Mouse (Mus musculus): ENCODE data around the gene Lypd6b. TPM values are rescaled to one million over a fixed set of nuclear protein-coding genes. Genes with fewer than 3 reads are reported as not detected.

The Lypd6b gene
- polyA plus RNA-seq, 1 experiment from 2014 or later, result 8.5 TPM

GRCm38 (mm10) chr2:49851977-49852376 is 64.5 kb downstream of the Lypd6b start:
- Histone ChIP-seq H3K4me3 (no peak overlapping the region), H3K27me3 (no peaks in the 10 kb centered on the region), H3K4me2 (no peak overlapping the region), H3K4me1 (no peaks in the 10 kb centered on the region), H3K9me3 (no peaks in the 10 kb centered on the region), H3K27ac (no peak overlapping the region), H3K9ac (no peak overlapping the region), H3K36me3 (no peaks in the 10 kb centered on the region)
- no peak for ATAC-seq (ENCODE audit: insufficient number of reproducible peaks, insufficient read depth, low FRiP score, low TSS enrichment, low read depth)

DNA sequence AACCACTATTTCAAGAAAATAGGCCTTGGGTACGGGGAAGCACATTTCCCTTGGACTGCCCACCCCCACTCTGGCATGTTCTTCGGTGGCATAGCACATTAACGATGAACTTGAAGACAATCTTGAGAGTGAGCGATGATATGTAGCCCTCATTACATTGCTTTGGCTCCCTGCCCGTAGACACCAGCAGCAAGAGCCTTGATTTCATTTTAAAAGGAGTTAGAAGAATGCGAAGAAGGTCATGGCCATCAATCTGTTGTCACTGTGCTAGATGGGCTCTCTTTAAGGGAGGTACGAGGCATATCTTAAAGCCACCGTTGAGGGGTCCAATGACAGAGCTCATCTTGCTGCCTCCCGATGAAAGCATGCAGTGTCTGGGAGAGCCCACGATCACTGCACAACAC is 68.7 kb downstream of the Lypd6b start:
- H3K9me3 ChIP-seq, result no peaks in the 10 kb centered on the region
- no peak overlapping the region for H3K27ac ChIP-seq
- no peaks in the 10 kb centered on the region for H3K36me3 ChIP-seq
- no peak overlapping the region for H3K4me2 ChIP-seq
- H3K9ac ChIP-seq, result no peak overlapping the region
- ATAC-seq (ENCODE audit: insufficient number of reproducible peaks, insufficient read depth, low FRiP score, low TSS enrichment, low read depth), result no peak
- H3K4me1 ChIP-seq, result no peaks in the 10 kb centered on the region
- H3K4me3 ChIP-seq, result no peak overlapping the region
- WGBS, result 77% methylated on average over 10 of the region's 10 CpGs
- no peaks in the 10 kb centered on the region for H3K27me3 ChIP-seq

- 76% methylated on average over 5 of the region's 5 CpGs for WGBS
- Histone ChIP-seq H3K4me1 (no peaks in the 10 kb centered on the region), H3K4me3 (no peak overlapping the region), H3K36me3 (no peaks in the 10 kb centered on the region), H3K4me2 (no peak overlapping the region), H3K27me3 (no peaks in the 10 kb centered on the region), H3K27ac (no peak overlapping the region), H3K9ac (no peak overlapping the region), H3K9me3 (no peaks in the 10 kb centered on the region)
- ATAC-seq (ENCODE audit: insufficient number of reproducible peaks, insufficient read depth, low FRiP score, low TSS enrichment, low read depth), result no peak
Measured at GRCm38 (mm10) chr2:49856584-49856983, 69.1 kb downstream of the Lypd6b start.

DNA sequence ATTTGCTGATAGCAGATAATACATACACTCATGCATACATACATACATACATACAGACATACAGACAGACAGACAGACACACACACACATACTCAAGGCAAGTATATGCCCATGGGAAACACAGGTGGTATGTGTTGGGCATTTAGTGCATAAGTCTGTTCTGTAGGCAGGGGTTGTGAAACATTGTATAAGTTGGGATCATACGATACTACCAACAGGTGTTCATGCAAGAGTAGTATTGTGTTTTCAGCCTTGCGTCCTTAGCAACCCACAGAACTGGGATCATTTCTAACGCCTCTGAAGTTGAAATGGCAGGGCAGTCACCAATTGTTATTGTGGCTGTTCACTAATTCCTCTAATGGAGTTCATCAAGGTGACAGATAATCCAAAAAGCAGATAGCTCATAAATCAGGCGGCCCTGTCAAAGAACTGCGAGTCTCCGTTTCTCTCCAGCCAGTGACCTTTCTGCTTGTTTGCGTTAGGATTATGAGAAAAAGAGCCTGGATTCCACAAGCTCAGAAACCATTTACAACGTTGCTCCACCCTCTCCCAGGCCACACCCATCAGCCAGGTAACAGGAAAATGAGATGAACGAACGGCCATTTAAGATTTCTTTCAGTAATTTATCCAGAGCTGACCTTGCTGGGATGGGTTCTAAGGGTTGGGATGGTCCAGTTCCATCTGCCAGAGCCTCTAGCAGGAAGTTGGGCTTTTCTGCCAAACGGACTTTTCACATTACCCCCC is 72.9 kb downstream of the Lypd6b start:
- H3K9ac ChIP-seq, result no peak overlapping the region
- no peak overlapping the region for H3K4me3 ChIP-seq
- H3K4me1 ChIP-seq, result no peaks in the 10 kb centered on the region
- no peak; the same call in 1 of the 2 replicates for ATAC-seq (ENCODE audit: insufficient number of reproducible peaks, insufficient read depth, low FRiP score, low TSS enrichment, low read depth)
- WGBS, result 51% methylated on average over 11 of the region's 11 CpGs
- H3K36me3 ChIP-seq, result no peaks in the 10 kb centered on the region
- H3K4me2 ChIP-seq, result no peak overlapping the region; the same call in 1 of the 2 replicates
- no peaks in the 10 kb centered on the region for H3K9me3 ChIP-seq
- no peak overlapping the region for H3K27ac ChIP-seq
- H3K27me3 ChIP-seq, result no peaks in the 10 kb centered on the region

GRCm38 (mm10) chr2:49860969-49861592 is 73.6 kb downstream of the Lypd6b start:
- ATAC-seq (ENCODE audit: insufficient number of reproducible peaks, insufficient read depth, low FRiP score, low TSS enrichment, low read depth), result no peak
- WGBS, result 29% methylated on average over 10 of the region's 12 CpGs

GRCm38 (mm10) chr2:49861658-49862057 is 74.2 kb downstream of the Lypd6b start:
- WGBS, result 71% methylated on average over 8 of the region's 8 CpGs
- no peaks in the 10 kb centered on the region for H3K27me3 ChIP-seq
- ATAC-seq (ENCODE audit: insufficient number of reproducible peaks, insufficient read depth, low FRiP score, low TSS enrichment, low read depth), result no peak
- H3K27ac ChIP-seq, result no peak overlapping the region
- H3K36me3 ChIP-seq, result no peaks in the 10 kb centered on the region
- H3K4me1 ChIP-seq, result no peaks in the 10 kb centered on the region
- no peaks in the 10 kb centered on the region for H3K9me3 ChIP-seq
- H3K9ac ChIP-seq, result no peak overlapping the region
- H3K4me3 ChIP-seq, result no peak overlapping the region
- no peak overlapping the region for H3K4me2 ChIP-seq

More at GRCm38 (mm10) chr2:49860969-49861592, 73.6 kb downstream of the Lypd6b start:
- Histone ChIP-seq H3K36me3 (no peaks in the 10 kb centered on the region), H3K9ac (no peak overlapping the region), H3K4me1 (no peaks in the 10 kb centered on the region), H3K4me2 (no peak overlapping the region; the same call in 1 of the 2 replicates), H3K4me3 (no peak overlapping the region), H3K9me3 (no peaks in the 10 kb centered on the region), H3K27me3 (no peaks in the 10 kb centered on the region), H3K27ac (no peak overlapping the region)

- H3K27me3 ChIP-seq, result no peaks in the 10 kb centered on the region
- no peak overlapping the region for H3K27ac ChIP-seq
- no peak overlapping the region for H3K4me2 ChIP-seq
- no peak overlapping the region for H3K4me3 ChIP-seq
- ATAC-seq (ENCODE audit: insufficient number of reproducible peaks, insufficient read depth, low FRiP score, low TSS enrichment, low read depth), result no peak
- no peaks in the 10 kb centered on the region for H3K9me3 ChIP-seq
- no peaks in the 10 kb centered on the region for H3K36me3 ChIP-seq
- WGBS, result 92% methylated on average over 9 of the region's 9 CpGs
- H3K9ac ChIP-seq, result no peak overlapping the region
- peaks cover 4% of the 10 kb centered on the region; the same call in 1 of the 2 replicates for H3K4me1 ChIP-seq
Measured at GRCm38 (mm10) chr2:49868116-49868858, 80.8 kb downstream of the Lypd6b start.

DNA sequence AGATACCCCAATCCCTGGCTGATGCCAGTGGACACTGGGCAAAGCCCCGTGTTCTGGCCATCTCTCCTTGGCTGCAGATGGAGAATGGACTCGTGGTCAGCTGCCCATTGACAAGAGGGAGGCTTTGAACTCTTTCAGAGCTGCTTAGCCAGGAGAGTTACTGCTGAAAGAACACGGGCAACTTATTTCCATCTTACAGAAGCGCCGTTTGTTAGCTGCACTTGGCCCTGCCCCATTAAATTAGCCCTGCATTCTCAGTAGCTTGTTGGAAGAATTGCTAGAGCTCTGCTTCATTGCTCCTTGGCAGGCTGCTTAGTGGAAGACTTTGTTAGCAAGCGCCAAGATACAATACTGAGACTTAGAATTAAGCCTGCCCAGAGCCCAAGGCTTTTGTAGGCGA is 81.6 kb downstream of the Lypd6b start:
- Histone ChIP-seq H3K9me3 (no peaks in the 10 kb centered on the region), H3K4me2 (no peak overlapping the region), H3K4me1 (peaks cover 4% of the 10 kb centered on the region; the same call in 1 of the 2 replicates), H3K4me3 (no peak overlapping the region), H3K27me3 (no peaks in the 10 kb centered on the region), H3K9ac (no peak overlapping the region), H3K27ac (no peak overlapping the region), H3K36me3 (no peaks in the 10 kb centered on the region)
- WGBS, result 83% methylated on average over 7 of the region's 7 CpGs
- no peak for ATAC-seq (ENCODE audit: insufficient number of reproducible peaks, insufficient read depth, low FRiP score, low TSS enrichment, low read depth)

DNA sequence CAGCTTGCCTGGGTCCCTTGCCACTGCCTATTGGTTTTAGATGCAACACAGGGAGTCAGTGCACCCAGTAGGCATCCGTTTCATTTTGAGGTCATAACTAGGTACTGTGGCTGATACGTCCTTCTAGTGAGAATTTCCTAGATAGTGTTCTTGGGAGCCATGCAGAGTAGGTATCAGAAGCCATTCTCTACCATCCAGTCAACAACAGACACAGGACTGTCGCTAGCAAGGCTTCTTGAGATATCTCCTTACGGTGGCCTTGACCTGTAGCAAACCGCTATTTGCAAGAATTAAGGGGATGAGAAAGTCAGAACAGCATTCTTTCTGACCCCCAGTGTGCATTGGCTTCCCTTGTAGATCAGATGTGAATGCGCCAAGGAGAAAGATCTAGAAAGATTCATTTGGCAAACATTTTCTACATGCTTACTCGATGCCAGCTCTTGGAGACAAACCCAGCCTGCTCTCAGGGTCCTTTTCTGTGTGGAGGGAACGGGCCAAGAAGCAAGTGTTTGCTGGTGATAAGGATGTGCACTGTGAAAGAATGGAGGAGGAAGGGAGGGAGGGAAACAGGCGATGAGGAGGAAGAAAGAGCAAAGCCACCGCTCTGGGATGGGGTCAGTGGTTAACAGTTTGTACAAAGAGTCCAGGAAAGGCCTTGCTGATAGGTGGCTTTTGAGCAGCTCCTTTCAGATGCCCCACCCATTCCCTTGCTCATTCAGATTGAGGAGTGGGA is 82.5 kb downstream of the Lypd6b start:
- WGBS, result 88% methylated on average over 10 of the region's 10 CpGs
- no peak overlapping the region for H3K9ac ChIP-seq
- H3K9me3 ChIP-seq, result no peaks in the 10 kb centered on the region
- peaks cover 4% of the 10 kb centered on the region; the same call in 1 of the 2 replicates for H3K4me1 ChIP-seq
- no peak overlapping the region for H3K27ac ChIP-seq
- no peaks in the 10 kb centered on the region for H3K27me3 ChIP-seq
- no peak overlapping the region for H3K4me2 ChIP-seq
- no peak overlapping the region for H3K4me3 ChIP-seq
- no peak for ATAC-seq (ENCODE audit: insufficient number of reproducible peaks, insufficient read depth, low FRiP score, low TSS enrichment, low read depth)
- H3K36me3 ChIP-seq, result no peaks in the 10 kb centered on the region

DNA sequence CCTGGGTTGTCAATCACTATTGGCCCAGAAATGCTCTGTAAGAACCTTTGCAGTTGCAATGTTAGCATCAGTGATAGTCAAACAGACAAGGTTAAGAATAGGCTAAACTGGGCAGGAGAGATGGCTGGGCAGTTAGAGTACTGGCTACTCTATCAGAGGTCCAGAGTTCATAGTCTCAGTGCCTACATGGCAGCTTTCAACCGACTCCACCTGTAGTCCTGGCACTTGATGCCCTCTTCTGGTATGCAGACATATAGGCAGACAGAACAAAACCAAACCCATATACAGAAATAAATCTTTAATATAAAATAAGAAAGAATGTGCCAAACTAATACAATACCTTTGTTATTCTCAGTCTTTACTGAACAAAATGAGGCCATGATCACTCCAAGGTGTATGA is 83.5 kb downstream of the Lypd6b start:
- no peak overlapping the region for H3K4me2 ChIP-seq
- 84% methylated on average over 1 of the region's 1 CpGs for WGBS
- no peak for ATAC-seq (ENCODE audit: insufficient number of reproducible peaks, insufficient read depth, low FRiP score, low TSS enrichment, low read depth)

GRCm38 (mm10) chr2:49880507-49880906 is 93.0 kb downstream of the Lypd6b start:
- Histone ChIP-seq H3K4me1 (peaks cover 5% of the 10 kb centered on the region; the same call in 1 of the 2 replicates), H3K4me2 (no peak overlapping the region), H3K4me3 (no peak overlapping the region), H3K27me3 (no peaks in the 10 kb centered on the region), H3K9me3 (no peaks in the 10 kb centered on the region), H3K27ac (no peak overlapping the region), H3K36me3 (no peaks in the 10 kb centered on the region), H3K9ac (no peak overlapping the region)
- 62% methylated on average over 9 of the region's 9 CpGs for WGBS
- ATAC-seq (ENCODE audit: insufficient number of reproducible peaks, insufficient read depth, low FRiP score, low TSS enrichment, low read depth), result no peak

More for the DNA sequence above, 83.5 kb downstream of the Lypd6b start:
- no peak overlapping the region for H3K9ac ChIP-seq
- H3K4me1 ChIP-seq, result peaks cover 4% of the 10 kb centered on the region; the same call in 1 of the 2 replicates
- no peak overlapping the region for H3K27ac ChIP-seq
- H3K4me3 ChIP-seq, result no peak overlapping the region
- H3K36me3 ChIP-seq, result no peaks in the 10 kb centered on the region
- H3K27me3 ChIP-seq, result no peaks in the 10 kb centered on the region
- no peaks in the 10 kb centered on the region for H3K9me3 ChIP-seq
